Mouse (Mus musculus) liver, postnatal 0 days (tissue): Measurements from ENCODE around the gene Cog4. TPM values are rescaled to one million over a fixed set of nuclear protein-coding genes. Genes with fewer than 3 reads are reported as not detected.
A peak's percentile ranks its signal among the peaks of the same experiment; 100 is the strongest.
"Not testable (repeated sequence)": the region's sequence is repeated elsewhere in the genome, so short reads cannot be mapped to it uniquely, and the experiment has no call there.

Experiments used
- ATAC-seq: fragments of 200-750 bp; cut with Nextera tagmentation; 2 replicates; pipeline ENCODE4 v1.8.0; 2017; ENCODE audit warnings: mild to moderate bottlenecking, moderate library complexity
- DNase-seq: peaks from one replicate; pipeline ENCODE4 v3.0.0-alpha.2; 2016
- H3K27ac ChIP-seq: fragments of 300-500 bp; sonication (generic); 2 replicates; pipeline ENCODE4 v1.5.1; 2014; ENCODE audit warnings: antibody characterized with exemption, moderate library complexity, mild to moderate bottlenecking, low read depth
- H3K27me3 ChIP-seq: fragments of 300-500 bp; sonication (generic); 2 replicates; pipeline ENCODE4 v1.6.1; 2014; ENCODE audit warnings: low read length, control low read depth, mixed read lengths; ENCODE audit not compliant: insufficient read depth
- H3K36me3 ChIP-seq: fragments of 300-500 bp; sonication (generic); replicated peaks from 2 replicates; pipeline ENCODE4 v1.6.1; 2014; ENCODE audit warnings: mild to moderate bottlenecking, control low read depth, low read length, moderate library complexity, mixed read lengths; ENCODE audit not compliant: insufficient read depth
- H3K4me1 ChIP-seq: fragments of 300-500 bp; sonication (generic); 2 replicates; pipeline ENCODE4 v1.6.1; 2014; ENCODE audit warnings: antibody characterized with exemption, mild to moderate bottlenecking, control low read depth; ENCODE audit not compliant: insufficient read depth
- H3K4me2 ChIP-seq: fragments of 300-500 bp; sonication (generic); 2 replicates; pipeline ENCODE4 v1.6.1; 2014; ENCODE audit warnings: low read depth, mild to moderate bottlenecking, low read length, moderate library complexity, mixed read lengths
- H3K4me3 ChIP-seq: fragments of 300-500 bp; sonication (generic); 2 replicates; pipeline ENCODE4 v1.5.1; 2014; ENCODE audit warnings: low read depth, low read length
- H3K9ac ChIP-seq: fragments of 300-500 bp; sonication (generic); replicated peaks from 2 replicates; pipeline ENCODE4 v1.6.1; 2014; ENCODE audit warnings: mild to moderate bottlenecking, moderate library complexity
- H3K9me3 ChIP-seq: fragments of 300-500 bp; sonication (generic); 2 replicates; pipeline ENCODE4 v1.6.1; 2016; ENCODE audit warnings: mild to moderate bottlenecking, control low read depth, low read length, mixed read lengths
- CTCF ChIP-seq: sonication (generic); IDR thresholded peaks from 2 replicates; pipeline ENCODE4 v1.5.1; 2016; ENCODE audit warnings: antibody characterized with exemption, low read depth
- EP300 ChIP-seq: IDR thresholded peaks from 2 replicates; pipeline ENCODE4 v1.6.1; 2016; ENCODE audit warnings: antibody characterized with exemption, low read depth, mild to moderate bottlenecking
- WGBS: fragments of 180-500 bp; shearing (Covaris S2); extraction: QIAGEN DNeasy Blood & Tissue Kit; methylation state at CpG from one replicate; pipeline ENCODE4 v1.1.7; 2014; ENCODE audit not compliant: insufficient replicate concordance; 5-methylcytosine and 5-hydroxymethylcytosine counted together
- polyA plus RNA-seq: library from polyadenylated mRNA; unstranded; fragments of >200 nt; fragmentation: Nextera tagmentation; extraction: Ambion mirVana; gene quantifications from 2 replicates; pipeline ENCODE4 v1.2.1, GENCODE M21; 2015

The Cog4 gene
- polyA plus RNA-seq, 1 experiment from 2014 or later, result 22.7 TPM

DNA sequence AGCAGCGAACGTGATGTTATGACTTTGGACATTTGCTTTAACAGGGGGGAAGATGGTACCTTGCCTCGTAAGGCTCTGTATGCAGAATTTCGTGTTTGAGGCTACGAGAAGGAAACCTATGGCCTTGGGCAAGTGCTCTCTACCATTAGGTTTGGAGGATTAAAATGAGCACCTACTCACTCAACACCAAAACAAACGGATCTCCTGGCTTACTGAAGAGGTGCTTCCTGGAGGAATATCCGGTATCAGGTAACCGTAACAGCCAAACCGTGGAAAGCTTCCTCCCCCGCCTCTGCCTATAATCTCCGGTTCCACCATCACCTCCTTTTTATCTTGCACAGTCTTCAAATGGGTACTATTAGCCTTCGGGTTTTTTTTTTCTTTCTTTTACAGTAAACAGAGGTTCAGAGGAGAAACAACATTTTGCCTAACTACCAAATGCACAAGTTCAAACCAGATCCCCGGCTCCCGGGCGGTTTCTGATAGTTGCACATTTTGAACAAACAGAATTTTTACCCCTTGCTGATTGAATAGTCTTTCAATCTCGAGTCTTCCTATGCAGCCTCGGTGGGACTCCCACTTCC is 487 bp upstream of the Cog4 start:
- Histone ChIP-seq H3K36me3 (peaks cover 42% of the 10 kb centered on the region), H3K27ac (peak overlapping the region; percentile 91), H3K4me2 (peak overlapping the region; percentile 78), H3K9ac (peak overlapping the region; percentile 86), H3K4me1 (peaks cover 14% of the 10 kb centered on the region), H3K9me3 (no peaks in the 10 kb centered on the region), H3K27me3 (no peaks in the 10 kb centered on the region), H3K4me3 (peak overlapping the region; percentile 84)
- no peak for DNase-seq
- WGBS, result 2% methylated on average over 17 of the region's 17 CpGs
- ATAC-seq, result no peak
- TF ChIP-seq CTCF, result no peak
- TF ChIP-seq EP300, result no peak

DNA sequence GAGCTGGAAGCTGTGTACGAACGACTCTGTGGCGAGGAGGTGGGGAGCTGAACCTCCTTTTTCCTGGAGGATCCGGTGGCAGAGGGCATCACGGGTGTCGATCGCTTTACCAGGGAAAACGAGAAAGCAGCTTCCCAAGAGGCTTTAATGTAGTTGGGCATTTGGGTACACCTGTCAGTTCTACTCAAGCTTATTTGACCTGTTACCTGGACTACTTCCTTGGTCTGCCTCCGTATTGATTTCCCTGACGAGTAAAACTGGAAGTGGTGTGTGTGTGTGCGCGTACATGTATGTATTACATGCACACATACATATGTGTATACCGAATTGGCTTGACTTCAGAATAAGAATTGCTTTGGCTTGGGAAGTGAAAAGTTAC is 760 bp downstream of the Cog4 start:
- Histone ChIP-seq H3K36me3 (peaks cover 44% of the 10 kb centered on the region), H3K9ac (peak overlapping the region; percentile 88), H3K27me3 (no peaks in the 10 kb centered on the region), H3K4me3 (peak overlapping the region; percentile 84), H3K4me2 (peak overlapping the region; percentile 88), H3K4me1 (peaks cover 14% of the 10 kb centered on the region), H3K9me3 (no peaks in the 10 kb centered on the region), H3K27ac (peak overlapping the region; percentile 91)
- no peak for DNase-seq
- no peak for TF ChIP-seq CTCF
- no peak for TF ChIP-seq EP300
- peak; percentile 48 for ATAC-seq
- WGBS, result under 1% methylated on average over 13 of the region's 13 CpGs

DNA sequence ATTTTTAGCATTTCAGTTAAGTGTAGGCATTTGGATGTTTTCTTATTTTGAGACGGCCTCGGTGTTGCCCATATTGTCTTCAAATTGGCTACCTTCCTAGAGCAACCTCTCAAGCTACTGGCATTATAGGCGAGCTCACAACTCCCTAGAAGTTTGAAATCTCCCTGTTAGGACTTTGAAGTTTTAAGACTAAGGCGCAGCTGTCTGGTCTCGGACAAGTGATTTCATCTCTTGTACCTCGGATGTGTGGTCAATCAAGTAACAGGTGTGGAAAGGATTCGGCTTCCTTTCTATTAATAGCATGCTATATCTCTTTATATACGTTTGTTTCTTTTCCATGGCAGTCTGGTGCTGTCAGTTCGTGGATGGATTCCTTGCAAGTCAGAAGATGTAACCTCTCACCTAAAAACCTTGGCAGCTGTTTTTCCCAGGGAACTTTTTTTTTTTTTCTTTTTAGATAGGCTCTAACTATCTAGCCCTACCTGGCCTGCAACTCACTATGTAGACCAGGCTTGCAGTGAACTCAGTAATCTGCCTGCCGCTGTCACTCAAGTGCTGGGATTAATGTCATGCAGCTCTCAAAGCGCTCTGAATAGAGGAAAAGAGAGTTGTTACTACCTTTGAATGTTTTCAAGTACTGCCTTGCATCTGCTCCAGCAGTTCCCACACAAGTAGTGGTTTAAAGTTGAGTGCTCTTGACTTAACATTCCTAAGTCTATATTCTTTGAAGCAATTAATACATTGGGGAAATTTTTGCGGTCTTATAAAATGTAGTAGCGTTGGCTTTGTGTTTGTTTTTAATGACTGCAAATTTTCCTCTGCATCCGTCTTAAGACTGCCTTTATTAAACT is 1.5 kb downstream of the Cog4 start:
- ATAC-seq (no peak), DNase-seq (no peak)
- no peak for TF ChIP-seq EP300
- TF ChIP-seq CTCF, result no peak
- peaks cover 44% of the 10 kb centered on the region for H3K36me3 ChIP-seq
- H3K4me1 ChIP-seq, result peaks cover 14% of the 10 kb centered on the region
- H3K4me3 ChIP-seq, result peak overlapping the region; percentile 84
- H3K9me3 ChIP-seq, result no peaks in the 10 kb centered on the region
- H3K27me3 ChIP-seq, result no peaks in the 10 kb centered on the region
- H3K27ac ChIP-seq, result peak overlapping the region; percentile 91
- H3K9ac ChIP-seq, result peak overlapping the region; percentile 88
- peak overlapping the region; percentile 88 for H3K4me2 ChIP-seq
- WGBS, result 47% methylated on average over 14 of the region's 14 CpGs

DNA sequence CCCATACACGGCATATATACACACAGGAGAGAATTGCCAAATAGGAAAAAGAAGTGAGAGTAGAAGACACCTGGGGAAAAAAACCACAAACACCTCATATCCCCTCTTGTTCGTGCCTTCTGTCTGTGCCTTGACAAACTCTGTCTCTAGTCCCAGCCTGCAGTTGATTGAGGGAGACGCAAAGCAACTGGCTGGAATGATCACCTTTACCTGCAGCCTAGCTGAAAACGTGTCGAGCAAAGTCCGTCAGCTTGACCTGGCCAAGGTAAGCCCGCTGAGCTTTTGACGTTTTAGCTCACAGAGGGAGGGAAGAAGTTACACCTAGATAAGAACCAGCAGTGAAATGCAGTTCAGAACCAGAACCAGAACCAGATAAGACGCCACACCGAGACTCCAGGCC is 4.8 kb downstream of the Cog4 start:
- Histone ChIP-seq H3K27ac (no peak overlapping the region), H3K27me3 (no peaks in the 10 kb centered on the region), H3K4me3 (no peak overlapping the region), H3K36me3 (peaks cover 61% of the 10 kb centered on the region), H3K4me2 (no peak overlapping the region), H3K4me1 (peaks cover 7% of the 10 kb centered on the region), H3K9me3 (no peaks in the 10 kb centered on the region), H3K9ac (no peak overlapping the region)
- ATAC-seq, result no peak
- 84% methylated on average over 10 of the region's 10 CpGs for WGBS
- TF ChIP-seq EP300 (no peak), CTCF (no peak)
- no peak for DNase-seq

DNA sequence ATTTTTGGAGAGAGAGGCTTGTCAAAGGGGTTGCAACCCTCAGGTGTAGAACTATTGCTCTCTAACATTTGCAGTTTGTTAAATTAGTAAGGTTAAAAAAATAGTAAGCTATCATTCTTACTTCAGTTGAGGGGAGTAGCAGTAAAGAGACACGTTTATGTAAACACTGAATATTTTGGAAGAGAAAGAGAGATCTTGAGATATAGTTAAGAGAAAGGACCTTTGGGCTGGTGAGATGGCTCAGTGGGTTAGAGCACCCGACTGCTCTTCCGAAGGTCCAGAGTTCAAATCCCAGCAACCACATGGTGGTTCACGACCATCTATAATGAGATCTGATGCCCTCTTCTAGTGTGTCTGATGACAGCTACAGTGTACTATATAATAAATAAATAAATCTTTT is 9.7 kb downstream of the Cog4 start:
- DNase-seq, H3K27ac ChIP-seq, H3K9ac ChIP-seq, H3K27me3 ChIP-seq, ATAC-seq, H3K4me3 ChIP-seq, H3K9me3 ChIP-seq, H3K4me2 ChIP-seq, H3K4me1 ChIP-seq: not testable (repeated sequence)
- WGBS, result 94% methylated on average over 4 of the region's 4 CpGs
- H3K36me3 ChIP-seq, result peaks cover 90% of the 10 kb centered on the region

DNA sequence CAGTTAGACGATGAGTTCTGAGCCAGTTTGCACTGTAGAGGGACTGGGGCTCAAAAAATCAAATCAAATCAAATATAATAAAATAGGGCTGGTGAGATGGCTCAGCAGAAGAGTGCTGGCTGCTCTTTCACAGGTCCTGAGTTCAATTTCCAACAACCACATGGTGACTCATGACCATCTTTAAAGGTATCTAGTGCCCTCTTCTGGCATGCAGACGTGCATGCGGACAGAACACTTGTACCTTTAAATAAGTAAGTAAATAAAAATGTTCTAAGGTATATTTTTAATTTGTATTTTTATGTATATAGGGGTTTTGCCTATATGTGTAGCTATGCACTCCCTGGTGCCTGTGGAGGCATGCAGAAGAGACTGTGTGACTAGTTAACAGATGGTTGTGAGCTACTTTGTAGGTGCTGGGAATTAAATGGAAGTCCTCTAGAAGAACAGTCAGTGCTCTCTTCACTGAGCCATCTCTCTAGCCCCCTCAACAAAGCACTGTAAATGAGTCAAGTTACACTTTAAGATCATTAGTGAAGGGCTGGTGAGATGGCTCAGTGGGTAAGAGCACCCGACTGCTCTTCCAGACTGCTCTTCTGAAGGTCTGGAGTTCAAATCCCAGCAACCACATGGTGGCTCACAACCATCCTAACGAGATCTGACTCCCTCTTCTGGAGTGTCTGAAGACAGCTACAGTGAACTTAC is 10.5 kb downstream of the Cog4 start:
- no peaks in the 10 kb centered on the region for H3K27me3 ChIP-seq
- no peaks in the 10 kb centered on the region for H3K9me3 ChIP-seq
- no peak overlapping the region for H3K9ac ChIP-seq
- TF ChIP-seq EP300, result no peak
- TF ChIP-seq CTCF, result peak; percentile 45
- ATAC-seq, result no peak
- H3K4me3 ChIP-seq, result no peak overlapping the region
- no peaks in the 10 kb centered on the region for H3K4me1 ChIP-seq
- H3K27ac ChIP-seq, result no peak overlapping the region
- H3K36me3 ChIP-seq, result peaks cover 85% of the 10 kb centered on the region
- DNase-seq, result no peak
- WGBS, result 85% methylated on average over 4 of the region's 5 CpGs
- no peak overlapping the region for H3K4me2 ChIP-seq
